Mouse (Mus musculus) myocyte (in vitro differentiated cells): ENCODE data around the gene Mgat4d. TPM values are rescaled to one million over a fixed set of nuclear protein-coding genes. Genes with fewer than 3 reads are reported as not detected.

Source experiments
- H3K27me3 ChIP-seq: one replicate; pipeline ENCODE4 v1.6.1; 2011; ENCODE audit not compliant: control insufficient read depth, insufficient read depth, insufficient read length
- H3K36me3 ChIP-seq: one replicate; pipeline ENCODE4 v1.6.1; 2011; ENCODE audit not compliant: control insufficient read depth, insufficient read depth
- H3K4me2 ChIP-seq: one replicate; pipeline ENCODE4 v1.6.1; 2011; ENCODE audit warnings: low read depth, control low read depth
- H3K4me3 ChIP-seq: one replicate; pipeline ENCODE4 v1.5.1; 2011; ENCODE audit warnings: mild to moderate bottlenecking, control low read depth, moderate library complexity
- H3K79me2 ChIP-seq: one replicate; pipeline ENCODE4 v1.6.1; 2011; ENCODE audit not compliant: control insufficient read depth, insufficient read depth
- H3ac ChIP-seq: one replicate; pipeline ENCODE4 v1.6.1; 2011; ENCODE audit not compliant: control insufficient read depth, insufficient read length
- CEBPB ChIP-seq: IDR thresholded peaks from 2 replicates; pipeline ENCODE4 v1.6.1; 2011; ENCODE audit warnings: mild to moderate bottlenecking, moderate library complexity; ENCODE audit not compliant: poor library complexity, insufficient read depth, severe bottlenecking
- E2F4 ChIP-seq: IDR thresholded peaks from one replicate; pipeline ENCODE4 v1.6.1; 2011; ENCODE audit warnings: mild to moderate bottlenecking, control low read depth, moderate library complexity; ENCODE audit not compliant: insufficient read depth
- MAX ChIP-seq: IDR thresholded peaks from one replicate; pipeline ENCODE4 v1.6.1; 2011; ENCODE audit warnings: low read depth, mild to moderate bottlenecking, control low read depth
- MYOD1 ChIP-seq, 3 experiments: IDR thresholded peaks; one replicate each; pipeline ENCODE4 v1.6.1; 2011; ENCODE audit warnings: control low read depth in 2 of 3, low read depth in 2 of 3, mild to moderate bottlenecking in 2 of 3, moderate library complexity in 1 of 3; ENCODE audit not compliant: insufficient read length in 2 of 3, control insufficient read depth in 1 of 3
- MYOG ChIP-seq, 3 experiments: IDR thresholded peaks; one replicate each; pipeline ENCODE4 v1.6.1; 2011; ENCODE audit warnings: control low read depth in 2 of 3, low read depth in 2 of 3, mild to moderate bottlenecking in 2 of 3; ENCODE audit not compliant: insufficient read length in 2 of 3, control insufficient read depth in 1 of 3, insufficient read depth in 1 of 3
- POLR2A ChIP-seq: IDR thresholded peaks from one replicate; pipeline ENCODE4 v1.6.1; 2011; ENCODE audit warnings: low read depth, mild to moderate bottlenecking, control low read depth, moderate library complexity; ENCODE audit not compliant: insufficient read length
- POLR2AphosphoS2 ChIP-seq: IDR thresholded peaks from one replicate; pipeline ENCODE4 v1.6.1; 2011; ENCODE audit warnings: low read depth, control low read depth; ENCODE audit not compliant: insufficient read length
- REST ChIP-seq: IDR thresholded peaks from one replicate; pipeline ENCODE4 v1.6.1; 2011; ENCODE audit warnings: mild to moderate bottlenecking, control low read depth, moderate library complexity; ENCODE audit not compliant: insufficient read depth, insufficient read length
- SRF ChIP-seq: IDR thresholded peaks from one replicate; pipeline ENCODE4 v1.6.1; 2011; ENCODE audit warnings: low read depth; ENCODE audit not compliant: control insufficient read depth, insufficient read length
- TCF12 ChIP-seq: IDR thresholded peaks from one replicate; pipeline ENCODE4 v1.6.1; 2011; ENCODE audit warnings: mild to moderate bottlenecking, control low read depth; ENCODE audit not compliant: poor library complexity, insufficient read depth, severe bottlenecking
- TCF3 ChIP-seq: IDR thresholded peaks from one replicate; pipeline ENCODE4 v1.6.1; 2011; ENCODE audit warnings: low read depth, control low read depth; ENCODE audit not compliant: insufficient read length
- USF1 ChIP-seq: IDR thresholded peaks from one replicate; pipeline ENCODE4 v1.6.1; 2011; ENCODE audit warnings: low read depth, mild to moderate bottlenecking, control low read depth, moderate library complexity
- polyA plus RNA-seq: library from polyadenylated mRNA; unstranded; fragments of >200 nt; fragmentation: generic; extraction: Trizol; gene quantifications from one replicate; pipeline ENCODE4 v1.2.1, GENCODE M21; 2012; ENCODE audit warnings: missing spikeins

The Mgat4d gene
- polyA plus RNA-seq, 1 experiment: not detected

DNA sequence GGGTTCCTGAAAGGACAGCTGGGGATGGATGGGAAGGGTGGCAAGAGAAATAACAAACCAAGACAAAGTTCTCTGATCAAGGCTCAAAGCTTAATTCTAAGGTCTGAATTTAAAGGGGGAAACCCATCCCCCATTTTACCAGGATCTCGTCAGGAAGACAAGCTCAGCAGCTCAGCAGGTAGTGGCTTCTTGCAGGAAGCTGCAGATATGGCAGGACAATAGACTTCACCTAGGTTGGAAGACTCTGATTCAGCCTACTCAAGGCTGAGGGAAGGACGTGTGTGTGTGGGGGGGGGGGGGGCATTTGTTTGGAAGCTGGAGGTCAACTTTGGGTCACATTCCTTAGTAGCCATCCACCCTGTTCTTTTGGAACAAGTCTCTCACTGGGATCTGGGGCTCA lies 34.6 kb downstream of the Mgat4d start:
- H3K4me2 ChIP-seq: no peak overlapping the region
- H3K4me3 ChIP-seq: no peak overlapping the region
- no peaks in the 10 kb centered on the region for H3K36me3 ChIP-seq
- H3ac ChIP-seq: no peak overlapping the region
- no peaks in the 10 kb centered on the region for H3K79me2 ChIP-seq
- H3K27me3 ChIP-seq: no peaks in the 10 kb centered on the region
- no peak for TF ChIP-seq TCF12
- TF ChIP-seq E2F4: no peak
- no peak for TF ChIP-seq REST
- no peak for TF ChIP-seq MYOG (IDR thresholded peaks at IDR 0.05; ENCODE audit: control insufficient read depth in 1 of 3, insufficient read depth in 1 of 3, insufficient read length in 2 of 3, low read depth in 2 of 3)
- no peak for TF ChIP-seq SRF
- TF ChIP-seq USF1: no peak
- no peak for TF ChIP-seq MAX
- TF ChIP-seq POLR2AphosphoS2: no peak
- TF ChIP-seq MYOD1 (IDR thresholded peaks at IDR 0.05; ENCODE audit: control insufficient read depth in 1 of 3, insufficient read length in 2 of 3, low read depth in 2 of 3): no peak

DNA sequence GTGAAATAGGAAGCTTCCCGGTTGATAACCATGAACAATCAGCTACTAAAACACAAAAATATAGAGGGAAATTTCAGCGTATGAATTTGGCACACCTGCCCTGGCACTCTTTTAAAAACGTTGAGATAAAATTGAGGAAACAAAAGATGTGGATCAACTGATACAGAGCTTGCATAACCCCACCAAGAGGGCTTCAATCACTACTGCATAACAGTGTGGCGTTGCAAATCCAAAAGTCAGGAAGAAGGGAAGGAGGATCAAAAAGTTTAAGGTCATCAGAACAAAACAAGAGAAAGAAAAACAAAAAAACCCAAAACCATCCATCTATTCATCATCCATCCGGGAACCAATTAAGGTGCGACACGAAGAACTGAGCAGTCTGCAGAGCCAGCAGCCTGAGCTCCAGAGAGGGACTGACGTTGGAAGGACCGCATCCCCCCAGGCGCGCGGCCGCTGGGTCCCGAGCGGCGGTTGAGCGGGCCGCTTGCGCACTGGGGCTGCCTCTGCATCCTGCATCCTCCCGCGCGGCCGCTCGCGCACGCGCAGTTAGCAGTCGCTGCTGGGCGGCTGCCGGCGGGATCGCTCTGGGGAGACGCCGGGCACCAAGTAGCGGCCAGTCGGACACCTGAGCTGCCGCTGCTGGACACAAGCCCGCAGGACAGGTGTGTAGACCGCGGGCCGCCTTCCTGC lies 41.2 kb downstream of the Mgat4d start, which contains the start of gene Clgn:
Clgn (plus strand) TSS at position 552 of the 690 bp plus-strand sequence.
- Histone ChIP-seq H3K4me2 (peak within 1 kb of the TSS; percentile 9), H3K79me2 (no peaks in the 10 kb centered on the region), H3K4me3 (no peak within 1 kb of the TSS), H3ac (no peak within 1 kb of the TSS), H3K27me3 (peaks cover 19% of the 10 kb centered on the region), H3K36me3 (no peaks in the 10 kb centered on the region)
- TF ChIP-seq TCF3 (no peak), REST (no peak), MYOD1 (IDR thresholded peaks at IDR 0.05; ENCODE audit: control insufficient read depth in 1 of 3, insufficient read length in 2 of 3, low read depth in 2 of 3) (no peak), SRF (no peak), E2F4 (no peak), USF1 (no peak), TCF12 (no peak), MYOG (IDR thresholded peaks at IDR 0.05; ENCODE audit: control insufficient read depth in 1 of 3, insufficient read depth in 1 of 3, insufficient read length in 2 of 3, low read depth in 2 of 3) (no peak), MAX (no peak), POLR2A (no peak), POLR2AphosphoS2 (no peak), CEBPB (no peak)

DNA sequence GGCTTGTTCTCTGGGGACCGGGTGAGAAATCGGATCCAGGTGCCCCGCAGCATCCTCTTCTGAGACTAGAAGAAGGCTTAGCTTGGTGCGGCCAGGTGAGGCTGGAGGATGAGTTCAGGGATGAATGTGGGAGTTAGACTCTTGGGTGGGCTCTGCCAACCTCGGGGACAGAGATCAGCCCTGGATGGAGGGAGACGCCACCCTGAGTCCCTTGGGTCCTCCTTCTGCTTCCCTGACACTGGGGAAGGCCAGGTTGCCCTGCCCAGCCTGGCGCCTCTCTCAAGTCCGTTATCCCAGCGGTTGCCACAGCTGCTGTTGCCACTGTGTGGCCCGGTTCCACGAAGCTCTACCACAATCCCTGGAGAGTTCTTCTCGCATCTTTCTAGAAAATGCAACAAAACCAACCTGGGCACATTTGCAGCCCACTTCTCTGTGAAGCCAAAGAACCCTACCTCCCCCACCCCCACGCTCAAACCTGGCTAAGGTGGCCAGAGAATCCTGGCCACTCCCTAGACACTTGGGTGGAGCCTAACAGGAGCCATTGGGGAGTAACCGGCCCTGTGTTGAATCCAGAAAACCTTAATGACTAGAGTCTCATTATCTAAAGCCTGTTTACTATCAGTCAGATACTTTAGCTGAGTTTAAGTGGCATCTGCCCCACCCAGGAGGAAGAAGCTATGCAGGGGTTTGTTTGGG lies 41.9 kb downstream of the Mgat4d start:
- Histone ChIP-seq H3K79me2 (no peaks in the 10 kb centered on the region), H3ac (no peak overlapping the region), H3K4me2 (no peak overlapping the region), H3K27me3 (peaks cover 22% of the 10 kb centered on the region), H3K36me3 (no peaks in the 10 kb centered on the region), H3K4me3 (no peak overlapping the region)
- no peak for TF ChIP-seq TCF12
- no peak for TF ChIP-seq MYOG (IDR thresholded peaks at IDR 0.05; ENCODE audit: control insufficient read depth in 1 of 3, insufficient read depth in 1 of 3, insufficient read length in 2 of 3, low read depth in 2 of 3)
- no peak for TF ChIP-seq SRF
- TF ChIP-seq USF1: no peak
- TF ChIP-seq REST: no peak
- TF ChIP-seq MAX: no peak
- no peak for TF ChIP-seq POLR2A

DNA sequence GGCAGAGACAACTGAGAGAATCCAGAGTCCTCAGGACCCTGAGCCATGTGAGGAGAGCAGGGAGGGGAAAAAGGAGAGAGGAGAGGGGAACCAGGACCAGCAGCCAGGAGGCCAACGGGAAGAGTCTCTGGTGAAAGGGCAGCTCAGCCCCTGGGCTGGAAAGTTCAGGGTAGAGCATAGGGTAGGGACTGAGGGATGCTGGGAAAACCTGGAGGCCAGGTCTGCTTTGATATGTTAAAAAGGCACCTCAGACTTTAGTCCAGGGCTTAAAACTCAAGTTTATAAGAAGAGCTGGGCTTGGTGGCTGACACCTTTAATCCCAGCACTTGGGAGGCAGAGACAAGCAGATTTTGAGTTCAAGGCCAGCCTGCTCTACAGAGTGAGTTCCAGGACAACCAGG lies 44.2 kb downstream of the Mgat4d start:
- Histone ChIP-seq H3K79me2 (no peaks in the 10 kb centered on the region), H3ac (no peak overlapping the region), H3K36me3 (no peaks in the 10 kb centered on the region), H3K27me3 (peaks cover 29% of the 10 kb centered on the region), H3K4me3 (no peak overlapping the region), H3K4me2 (no peak overlapping the region)
- TF ChIP-seq USF1 (no peak), TCF3 (no peak), SRF (no peak), POLR2AphosphoS2 (no peak), CEBPB (no peak), POLR2A (no peak), MAX (no peak), MYOD1 (IDR thresholded peaks at IDR 0.05; ENCODE audit: control insufficient read depth in 1 of 3, insufficient read length in 2 of 3, low read depth in 2 of 3) (no peak), E2F4 (no peak), MYOG (IDR thresholded peaks at IDR 0.05; ENCODE audit: control insufficient read depth in 1 of 3, insufficient read depth in 1 of 3, insufficient read length in 2 of 3, low read depth in 2 of 3) (no peak), TCF12 (no peak), REST (no peak)

DNA sequence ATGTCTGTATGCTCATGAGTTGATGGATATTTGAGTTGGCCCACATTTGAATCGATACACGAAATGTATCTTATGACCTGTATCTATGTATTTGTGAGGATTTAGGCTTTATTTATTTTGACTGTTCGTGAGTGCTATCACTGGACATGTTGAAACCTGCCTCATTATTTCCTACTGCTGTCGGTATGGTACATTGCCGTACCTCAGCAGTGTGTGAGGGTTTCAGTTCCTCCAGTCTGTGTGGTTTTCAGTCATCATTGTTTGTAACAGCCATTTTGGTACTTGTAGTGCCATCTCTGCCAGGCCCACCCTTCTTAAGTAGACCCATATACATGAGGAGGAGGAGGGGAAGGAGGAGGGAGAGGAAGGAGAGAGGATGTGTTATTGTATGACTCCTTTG lies 46.1 kb downstream of the Mgat4d start:
- Histone ChIP-seq H3K4me2 (no peak overlapping the region), H3K27me3 (peaks cover 23% of the 10 kb centered on the region), H3ac (no peak overlapping the region), H3K36me3 (no peaks in the 10 kb centered on the region), H3K4me3 (no peak overlapping the region), H3K79me2 (no peaks in the 10 kb centered on the region)
- TF ChIP-seq MAX (no peak), POLR2A (no peak), USF1 (no peak), MYOG (IDR thresholded peaks at IDR 0.05; ENCODE audit: control insufficient read depth in 1 of 3, insufficient read depth in 1 of 3, insufficient read length in 2 of 3, low read depth in 2 of 3) (no peak), REST (no peak), POLR2AphosphoS2 (no peak), TCF12 (no peak), E2F4 (no peak), TCF3 (no peak), MYOD1 (IDR thresholded peaks at IDR 0.05; ENCODE audit: control insufficient read depth in 1 of 3, insufficient read length in 2 of 3, low read depth in 2 of 3) (no peak), CEBPB (no peak), SRF (no peak)
